Mouse (Mus musculus) urinary bladder, adult 2 months (tissue): ENCODE data around the gene Mkrn2os. TPM values are rescaled to one million over a fixed set of nuclear protein-coding genes. Genes with fewer than 3 reads are reported as not detected.

Source experiments
- DNase-seq: peaks from one replicate; pipeline ENCODE4 v3.0.0; 2022; ENCODE audit warnings: low spot score
- polyA plus RNA-seq: library from polyadenylated mRNA; depleted of rRNA; stranded (reverse); fragments of >200 nt; gene quantifications from 2 replicates; pipeline ENCODE4 v1.2.3, GENCODE M21; 2012

Mkrn2os gene
- polyA plus RNA-seq, 1 experiment: 0.17 TPM

- no peak for DNase-seq
These were observed 9.9 kb downstream of the Mkrn2os start for GRCm38 (mm10) chr6:115582328-115583115.

DNA sequence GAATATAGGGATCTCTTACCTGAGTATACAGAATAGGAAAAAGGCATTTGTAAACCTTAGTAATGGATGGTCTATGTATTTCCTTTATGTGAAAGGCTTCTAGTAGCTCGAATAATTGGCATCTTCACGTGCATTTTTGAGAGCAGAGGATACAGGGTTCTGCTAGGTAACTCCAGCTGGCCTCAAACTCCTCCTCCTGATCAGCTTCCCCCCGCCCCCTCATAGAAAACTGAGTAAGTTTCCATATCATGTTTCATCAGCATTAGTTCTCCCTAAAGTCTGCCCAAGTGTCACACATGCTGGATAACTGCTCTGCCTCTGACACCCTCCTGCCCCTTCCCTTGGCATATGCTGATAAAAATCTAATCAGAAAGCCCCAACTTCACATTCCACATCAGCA, 11.6 kb downstream of the Mkrn2os start:
- DNase-seq: no peak

GRCm38 (mm10) chr6:115577941-115578340, 14.4 kb downstream of the Mkrn2os start:
- no peak for DNase-seq

DNA sequence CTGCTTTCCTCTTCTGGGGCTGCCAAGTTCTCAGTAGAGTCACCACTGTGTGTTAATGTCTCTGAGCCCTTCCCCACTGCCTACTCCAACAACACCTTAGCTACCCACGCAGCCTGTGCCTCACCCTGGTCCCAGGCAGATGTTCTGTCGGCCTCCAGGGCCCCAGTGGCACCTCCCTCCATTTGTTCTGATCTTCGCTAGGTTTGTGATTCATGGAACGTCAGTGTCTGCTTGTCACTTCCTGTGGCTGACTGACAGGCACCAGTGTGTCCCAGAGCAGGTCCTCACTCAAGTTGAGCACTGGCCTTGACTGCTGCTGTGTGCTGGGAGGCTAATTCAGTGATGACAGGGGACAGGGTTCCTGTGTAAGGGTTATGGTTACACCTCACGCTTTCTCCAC, 15.0 kb downstream of the Mkrn2os start:
- DNase-seq: no peak

DNA sequence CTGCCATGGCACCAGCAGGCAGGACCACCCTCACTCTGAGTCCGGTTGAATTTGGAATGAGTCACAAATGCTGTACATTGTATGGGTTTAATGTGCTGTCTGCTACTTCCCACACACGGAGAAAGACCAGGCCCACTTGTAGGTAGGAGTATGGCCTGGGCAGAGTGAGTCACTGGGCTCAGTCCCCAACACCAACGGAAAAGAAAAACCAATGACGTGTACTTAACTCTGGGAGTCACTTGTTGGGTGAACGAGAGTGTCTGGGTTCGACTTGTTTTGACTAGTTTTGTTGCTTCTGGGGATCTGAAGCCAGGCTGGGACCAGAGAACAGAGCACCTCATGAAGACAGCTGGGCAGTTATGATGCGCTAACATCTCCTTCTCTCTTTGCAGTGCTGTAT, 18.2 kb downstream of the Mkrn2os start:
- DNase-seq: no peak

DNA sequence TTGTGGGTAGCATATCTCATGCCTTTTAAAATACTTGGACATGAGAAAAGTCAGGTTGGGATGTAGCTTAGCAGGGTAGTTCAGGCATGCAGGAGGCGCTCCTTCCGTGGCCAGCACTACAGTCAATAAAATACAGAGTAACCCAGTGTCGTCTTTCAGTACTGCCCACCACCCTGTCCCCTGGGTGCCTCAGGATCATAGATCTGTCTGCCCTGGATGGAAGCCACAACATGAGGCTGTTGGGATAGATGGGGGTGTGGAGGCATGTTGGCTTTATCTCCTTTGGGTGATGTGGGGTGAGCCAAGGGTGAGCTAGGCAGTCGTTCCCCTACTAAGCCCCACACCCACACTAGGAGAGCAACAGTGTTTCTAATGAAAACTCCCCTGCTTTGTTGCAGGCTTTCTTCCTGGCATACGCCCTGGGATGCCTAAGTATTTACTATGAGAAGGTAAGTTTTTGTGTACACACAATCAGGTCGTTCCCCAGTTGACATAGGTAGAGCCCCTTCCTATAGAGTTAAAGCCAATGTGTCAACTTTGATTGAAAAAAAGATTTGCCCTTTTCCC, 26.8 kb downstream of the Mkrn2os start:
- DNase-seq: no peak

- no peak for DNase-seq
These were observed 32.4 kb downstream of the Mkrn2os start for GRCm38 (mm10) chr6:115559651-115560632.

- DNase-seq: no peak
These were observed 34.2 kb downstream of the Mkrn2os start for GRCm38 (mm10) chr6:115558176-115558575.

GRCm38 (mm10) chr6:115555485-115555884, 36.9 kb downstream of the Mkrn2os start:
- no peak for DNase-seq

DNA sequence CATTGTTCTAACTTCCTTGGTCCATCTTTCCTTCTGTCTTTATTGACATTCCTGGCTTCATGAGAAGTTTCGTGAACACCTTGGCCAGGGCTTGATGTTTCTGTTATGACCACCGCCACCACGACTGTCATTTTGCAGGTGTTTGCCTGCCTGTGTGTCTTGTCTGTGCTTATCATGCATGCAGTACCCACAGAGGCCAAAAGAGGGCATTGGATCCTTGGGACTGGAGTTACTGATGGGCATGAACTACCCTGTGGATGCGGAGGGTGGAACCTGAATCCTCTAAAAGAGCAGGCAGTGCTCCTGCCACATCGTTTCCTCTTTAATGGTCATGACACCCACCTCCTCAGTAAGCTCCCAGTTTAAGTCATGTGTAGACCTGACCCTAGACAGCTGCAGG, 46.1 kb downstream of the Mkrn2os start:
- no peak for DNase-seq

DNA sequence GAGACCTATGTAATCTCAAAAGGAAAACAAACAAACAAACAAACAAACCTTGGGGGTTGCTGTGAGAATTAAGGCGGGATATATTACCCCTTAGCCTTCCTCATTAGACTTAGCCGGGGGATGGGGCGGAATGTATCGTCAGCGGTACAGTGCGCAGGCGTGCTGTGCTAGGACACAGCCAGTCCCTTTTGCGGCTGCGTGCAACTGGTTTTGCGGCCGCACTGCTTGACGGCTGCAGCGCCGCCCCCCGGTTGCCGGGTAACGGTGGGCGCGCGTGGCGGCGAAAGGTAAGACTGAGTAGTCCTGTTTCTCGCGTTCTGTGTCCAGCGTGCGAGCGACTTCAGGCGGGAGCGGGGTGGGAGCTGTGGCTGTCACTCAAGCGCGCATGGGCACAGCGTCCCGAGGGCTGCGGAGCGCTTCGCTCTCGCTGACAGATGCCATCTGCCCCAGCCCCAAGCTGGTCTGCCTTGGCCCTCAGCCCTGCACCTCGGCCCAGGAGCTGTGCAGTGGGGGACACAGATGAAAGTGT, 47.9 kb downstream of the Mkrn2os start, which contains the start of gene Tsen2:
Tsen2 (plus strand) TSS at position 223 of the 529 bp plus-strand sequence.
- peak; percentile 95 for DNase-seq

- DNase-seq: no peak
These were observed 50.0 kb downstream of the Mkrn2os start for GRCm38 (mm10) chr6:115542341-115542740.

- no peak for DNase-seq
These were observed 50.6 kb downstream of the Mkrn2os start for GRCm38 (mm10) chr6:115541676-115542275.

GRCm38 (mm10) chr6:115538645-115539429, 53.5 kb downstream of the Mkrn2os start:
- peak; percentile 72 for DNase-seq

DNA sequence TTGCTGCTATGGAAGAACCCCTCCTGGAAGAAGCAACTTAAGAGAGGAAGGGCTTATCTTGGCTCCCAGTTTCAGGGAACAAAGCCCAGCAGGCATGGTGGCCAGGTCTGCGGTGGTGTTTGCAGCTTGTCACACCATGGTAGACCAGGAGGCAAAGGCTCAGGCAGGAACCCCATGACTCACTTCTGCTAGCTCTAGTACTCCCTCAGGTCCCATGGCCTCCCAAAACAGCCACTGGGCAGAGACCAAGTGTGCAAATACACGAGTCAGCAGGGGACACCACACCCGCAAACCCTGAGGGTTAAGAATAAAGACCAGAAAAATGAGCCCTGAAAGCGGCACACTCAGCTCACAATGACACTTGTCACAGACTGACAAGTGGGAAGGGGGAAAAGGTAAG, 56.2 kb downstream of the Mkrn2os start:
- no peak for DNase-seq

GRCm38 (mm10) chr6:115534617-115535016, 57.8 kb downstream of the Mkrn2os start:
- no peak for DNase-seq
